Mouse (Mus musculus) T-helper 1 cell (primary cell): ENCODE measurements around the gene Mycl.

Experiments used
- in situ Hi-C: fragments of 300-600 bp; cut with MboI, MseI; formaldehyde crosslinking; loops from one replicate; pipeline ENCODE4 v1.15.1; 2025; ENCODE audit warnings: high pct_unique_total_duplicates

The Mycl gene

GRCm38 (mm10) chr4:122995404-122996220 is at the start of gene Mycl:
Gene Mycl (plus strand): TSS chr4:122995652.
- in situ Hi-C loops, result no loop called here

GRCm38 (mm10) chr4:122947223-122947622 is 48.2 kb upstream of the Mycl start:
- in situ Hi-C loops, result no loop called here

GRCm38 (mm10) chr4:122949096-122949495 is 46.4 kb upstream of the Mycl start:
- in situ Hi-C loops, result no loop called here

- in situ Hi-C loops, result loop anchor here (5.0 kb wide), 1 partner anchor 32 kb away; no protein-coding TSS in a partner anchor
These were observed 40.6 kb upstream of the Mycl start for GRCm38 (mm10) chr4:122954680-122955411.

- in situ Hi-C loops, result no loop called here
These were observed 39.9 kb upstream of the Mycl start for GRCm38 (mm10) chr4:122955412-122956136.

GRCm38 (mm10) chr4:122956301-122956700 is 39.2 kb upstream of the Mycl start:
- in situ Hi-C loops, result no loop called here

- in situ Hi-C loops, result no loop called here
These were observed 36.9 kb upstream of the Mycl start for GRCm38 (mm10) chr4:122958491-122959031.

- in situ Hi-C loops, result loop anchor here (10.0 kb wide), 1 partner anchor 1575 kb away; no protein-coding TSS in a partner anchor
These were observed 35.6 kb upstream of the Mycl start for GRCm38 (mm10) chr4:122959816-122960215.

GRCm38 (mm10) chr4:122960321-122961099 is 34.9 kb upstream of the Mycl start:
- in situ Hi-C loops, result loop anchor here (10.0 kb wide), 1 partner anchor 1574 kb away; no protein-coding TSS in a partner anchor

GRCm38 (mm10) chr4:122961100-122961567 is 34.3 kb upstream of the Mycl start, which contains the start of gene Mfsd2a:
Gene Mfsd2a (minus strand): TSS chr4:122961188.
- in situ Hi-C loops, result loop anchor here (10.0 kb wide), 1 partner anchor 1574 kb away; no protein-coding TSS in a partner anchor

GRCm38 (mm10) chr4:122961589-122961988 is 33.9 kb upstream of the Mycl start:
- in situ Hi-C loops, result loop anchor here (10.0 kb wide), 1 partner anchor 1573 kb away; no protein-coding TSS in a partner anchor

GRCm38 (mm10) chr4:122962751-122963150 is 32.7 kb upstream of the Mycl start:
- in situ Hi-C loops, result loop anchor here (10.0 kb wide), 1 partner anchor 1572 kb away; no protein-coding TSS in a partner anchor

GRCm38 (mm10) chr4:122968106-122968505 is 27.3 kb upstream of the Mycl start:
- in situ Hi-C loops, result loop anchor here (10.0 kb wide), 1 partner anchor 1567 kb away; no protein-coding TSS in a partner anchor

GRCm38 (mm10) chr4:122971191-122971590 is 24.3 kb upstream of the Mycl start:
- in situ Hi-C loops, result no loop called here

GRCm38 (mm10) chr4:122971646-122972045 is 23.8 kb upstream of the Mycl start:
- in situ Hi-C loops, result no loop called here

GRCm38 (mm10) chr4:122972056-122972455 is 23.4 kb upstream of the Mycl start:
- in situ Hi-C loops, result no loop called here

GRCm38 (mm10) chr4:122974976-122975520 is 20.4 kb upstream of the Mycl start:
- in situ Hi-C loops, result loop anchor here (5.0 kb wide), 1 partner anchor 58 kb away; no protein-coding TSS in a partner anchor

GRCm38 (mm10) chr4:122976885-122977284 is 18.6 kb upstream of the Mycl start:
- in situ Hi-C loops, result loop anchor here (5.0 kb wide), 1 partner anchor 60 kb away; no protein-coding TSS in a partner anchor

- in situ Hi-C loops, result loop anchor here (5.0 kb wide), 1 partner anchor 62 kb away; no protein-coding TSS in a partner anchor
These were observed 16.6 kb upstream of the Mycl start for GRCm38 (mm10) chr4:122978850-122979249.

- in situ Hi-C loops, result loop anchor here (5.0 kb wide), 1 partner anchor 63 kb away; no protein-coding TSS in a partner anchor
These were observed 15.6 kb upstream of the Mycl start for GRCm38 (mm10) chr4:122979826-122980225.
